Comparison of ENCODE assay signal across 8 mouse cellular contexts in genomic region chr9:43115431-43116133, GRCm38 (mm10). TPM values are rescaled to one million over a fixed set of nuclear protein-coding genes. Genes with fewer than 3 reads are reported as not detected.
A peak's percentile ranks its signal among the peaks of the same experiment; 100 is the strongest.
DNase-seq lines count a peak whose midpoint lies in the region; ATAC-seq lines count a peak whose summit lies in the region.

No protein-coding gene starts in this region.

- H3K27me3 ChIP-seq in heart, embryonic 13.5 days (replicated peaks) = 0 out of 2 replicates have a peak, but pooled peaks cover 3% of the 10 kb centered on the region
- H3K27me3 ChIP-seq in embryonic facial prominence, embryonic 13.5 days = no peaks in the 10 kb centered on the region
- H3K27me3 ChIP-seq in midbrain, embryonic 16.5 days (ENCODE audit: control insufficient read depth, insufficient read depth, low read depth, low read length) = no peaks in the 10 kb centered on the region

- peak overlapping the region; percentile 65 for H3K27ac ChIP-seq in heart, embryonic 13.5 days (replicated peaks)
- H3K27ac ChIP-seq in embryonic facial prominence, embryonic 13.5 days = 0 out of 2 replicates have a peak overlapping the region, but pooled peaks have one; percentile 16
- H3K27ac ChIP-seq in midbrain, embryonic 16.5 days (ENCODE audit: low read length) = peak overlapping the region; percentile 69

- H3K9me3 ChIP-seq in heart, embryonic 13.5 days = no peaks in the 10 kb centered on the region
- H3K9me3 ChIP-seq in embryonic facial prominence, embryonic 13.5 days = no peaks in the 10 kb centered on the region
- no peaks in the 10 kb centered on the region for H3K9me3 ChIP-seq in midbrain, embryonic 16.5 days (replicated peaks; ENCODE audit: control insufficient read depth, low read length, poor library complexity, severe bottlenecking)

- no peak for DNase-seq in heart, adult 9 months (ENCODE audit: low spot score in 2 of 2)
- peak; percentile 77 to 84 for DNase-seq in kidney, adult 8-10 months
- no peak for DNase-seq in thymus, postnatal 36 days
- no peak for DNase-seq in layer of hippocampus, postnatal 25 days (ENCODE audit: extremely low spot score in 1 of 2, low spot score in 1 of 2)
- no peak for DNase-seq in gastrocnemius, adult 8-10 months (ENCODE audit: low spot score in 2 of 2)

- H3K36me3 ChIP-seq in heart, embryonic 13.5 days = peaks cover 26% of the 10 kb centered on the region
- H3K36me3 ChIP-seq in embryonic facial prominence, embryonic 13.5 days = peaks cover 15% of the 10 kb centered on the region
- no peaks in the 10 kb centered on the region for H3K36me3 ChIP-seq in midbrain, embryonic 16.5 days (ENCODE audit: control insufficient read depth, insufficient read depth, low read length)

- peak overlapping the region; percentile 77 for H3K4me2 ChIP-seq in heart, embryonic 13.5 days
- H3K4me2 ChIP-seq in embryonic facial prominence, embryonic 13.5 days = peak overlapping the region; percentile 88
- H3K4me2 ChIP-seq in midbrain, embryonic 16.5 days (ENCODE audit: low read length) = peak overlapping the region; percentile 74

- ATAC-seq in heart, embryonic 13.5 days (ENCODE audit: extremely low read depth, insufficient number of reproducible peaks, low FRiP score, low TSS enrichment) = no peak
- no peak for ATAC-seq in embryonic facial prominence, embryonic 13.5 days (ENCODE audit: insufficient number of reproducible peaks, insufficient read depth, low FRiP score, low TSS enrichment, low read depth)
- ATAC-seq in midbrain, embryonic 16.5 days = no peak

- H3K4me3 ChIP-seq in heart, embryonic 13.5 days = peak overlapping the region; percentile 81
- peak overlapping the region; percentile 88 for H3K4me3 ChIP-seq in embryonic facial prominence, embryonic 13.5 days
- peak overlapping the region; percentile 76 for H3K4me3 ChIP-seq in midbrain, embryonic 16.5 days (ENCODE audit: low read depth, low read length)

- H3K4me1 ChIP-seq in heart, embryonic 13.5 days = peaks cover 20% of the 10 kb centered on the region
- H3K4me1 ChIP-seq in embryonic facial prominence, embryonic 13.5 days = peaks cover 6% of the 10 kb centered on the region; the same call in 1 of the 2 replicates
- H3K4me1 ChIP-seq in midbrain, embryonic 16.5 days (ENCODE audit: control insufficient read depth, insufficient read depth, low read length) = peaks cover 12% of the 10 kb centered on the region

- peak overlapping the region; percentile 90 for H3K9ac ChIP-seq in heart, embryonic 13.5 days
- H3K9ac ChIP-seq in embryonic facial prominence, embryonic 13.5 days = peak overlapping the region; percentile 86
- peak overlapping the region; percentile 92 for H3K9ac ChIP-seq in midbrain, embryonic 16.5 days (ENCODE audit: low read depth, low read length)

- WGBS in heart, embryonic 13.5 days = 22% methylated on average over 12 of the region's 12 CpGs
- WGBS in embryonic facial prominence, embryonic 13.5 days = 26% methylated on average over 12 of the region's 12 CpGs
- 11% methylated on average over 12 of the region's 12 CpGs for WGBS in midbrain, embryonic 16.5 days

RNA-seq across cellular contexts. Expression of gene Tmem136, which starts 0.8 kb away (rescaled TPM):
- polyA plus RNA-seq in heart, embryonic 13.5 days (2015; fragmentation: Nextera tagmentation; extraction: Ambion mirVana) = 12.8 and 12.9 TPM in 2 replicates
- polyA plus RNA-seq in embryonic facial prominence, embryonic 13.5 days (2015; fragmentation: Nextera tagmentation; extraction: Ambion mirVana) = 7.8 and 9.1 TPM in 2 replicates
- 11.2 TPM in 2 replicates for polyA plus RNA-seq in midbrain, embryonic 16.5 days (2015; fragmentation: Nextera tagmentation; extraction: Ambion mirVana)
- 10 to 100 TPM; 17.7 to 21.9 TPM for total RNA-seq in layer of hippocampus, postnatal 25 days (2021)
- 1 to 10 TPM; 1.4 to 2.9 (median 2.5) TPM for total RNA-seq in gastrocnemius, adult 8-10 months (2022)

RNA-seq across cellular contexts. Expression of gene Arhgef12, which starts 8.5 kb away (rescaled TPM):
- polyA plus RNA-seq in heart, embryonic 13.5 days (2015; fragmentation: Nextera tagmentation; extraction: Ambion mirVana) = 9.2 and 9.7 TPM in 2 replicates
- polyA plus RNA-seq in embryonic facial prominence, embryonic 13.5 days (2015; fragmentation: Nextera tagmentation; extraction: Ambion mirVana) = 16.1 and 16.9 TPM in 2 replicates
- 22.1 and 23.6 TPM in 2 replicates for polyA plus RNA-seq in midbrain, embryonic 16.5 days (2015; fragmentation: Nextera tagmentation; extraction: Ambion mirVana)
- total RNA-seq in layer of hippocampus, postnatal 25 days (2021) = 100 to 1,000 TPM; 141 to 157 TPM
- total RNA-seq in gastrocnemius, adult 8-10 months (2022) = 10 to 100 TPM; 41.1 to 64.5 (median 52.8) TPM

Comparison
In these comparisons a context has a peak if more than half of its experiments do, and no peak if none do; other contexts are left out.
1. H3K27ac ChIP-seq: peak in every context shown above with its lines; median percentile 69 in midbrain, embryonic 16.5 days; 65 in heart, embryonic 13.5 days; 16 in embryonic facial prominence, embryonic 13.5 days.
2. DNase-seq: peak in kidney, adult 8-10 months (2 of 2); none in heart, adult 9 months (0 of 2), thymus, postnatal 36 days (0 of 2), layer of hippocampus, postnatal 25 days (0 of 2) and gastrocnemius, adult 8-10 months (0 of 2).
3. Peak in every context shown above with its lines, with median percentiles within 50 percentile points of each other: H3K4me2 ChIP-seq, H3K4me3 ChIP-seq and H3K9ac ChIP-seq.